Mouse (Mus musculus) telencephalon, adult 2 months (tissue): ENCODE measurements around the gene 9230110F15Rik.
"Not testable (repeated sequence)": the region's sequence is repeated elsewhere in the genome, so short reads cannot be mapped to it uniquely, and the experiment has no call there.

Experiments used
- DNase-seq: peaks from one replicate; pipeline ENCODE4 v3.0.0-alpha.2; 2011; ENCODE audit warnings: low read depth, low spot score

9230110F15Rik gene

DNA sequence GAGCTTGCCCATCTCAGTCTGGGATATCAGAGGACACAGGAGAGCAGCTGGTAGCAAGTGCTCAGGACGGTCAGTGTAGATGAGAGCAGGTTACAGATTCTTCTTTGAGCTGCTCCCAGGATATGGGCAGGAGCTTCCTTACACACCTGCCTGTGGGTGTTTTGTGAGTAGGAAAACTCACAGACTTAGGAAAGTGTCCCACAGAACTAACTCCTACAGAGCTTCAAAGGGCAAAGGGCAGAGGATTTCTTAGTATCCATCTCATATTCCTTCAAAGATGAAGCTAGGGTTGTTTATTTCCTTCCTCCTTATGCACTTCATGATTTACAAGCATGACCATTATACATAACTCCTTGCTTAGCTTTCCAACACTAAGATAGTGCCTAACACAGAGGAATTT lies at the start of gene 9230110F15Rik:
TSS of gene 9230110F15Rik (minus strand) at position 101 of the 400 bp plus-strand sequence.
- DNase-seq, result no peak

DNA sequence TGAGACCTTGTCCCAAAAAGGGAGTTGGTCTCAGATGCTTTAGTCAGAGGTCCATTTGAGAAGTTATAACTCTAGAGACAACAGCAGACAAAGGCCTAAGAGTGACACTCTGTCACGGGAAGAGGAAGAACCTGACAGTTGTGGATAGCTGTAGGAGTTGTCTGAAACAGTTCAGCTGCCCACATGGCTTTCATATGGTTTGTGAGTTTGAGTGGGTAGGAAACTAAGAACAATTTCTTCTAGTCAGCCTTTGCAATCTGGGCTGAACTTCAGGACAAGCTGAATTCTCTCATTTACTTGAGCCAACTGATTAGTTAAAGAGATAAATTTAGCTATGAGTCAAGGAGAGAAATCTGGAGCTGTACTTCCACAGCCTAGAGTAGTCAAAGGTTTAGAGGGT lies 49.2 kb upstream of the 9230110F15Rik start:
- DNase-seq, result peak; percentile 17

DNA sequence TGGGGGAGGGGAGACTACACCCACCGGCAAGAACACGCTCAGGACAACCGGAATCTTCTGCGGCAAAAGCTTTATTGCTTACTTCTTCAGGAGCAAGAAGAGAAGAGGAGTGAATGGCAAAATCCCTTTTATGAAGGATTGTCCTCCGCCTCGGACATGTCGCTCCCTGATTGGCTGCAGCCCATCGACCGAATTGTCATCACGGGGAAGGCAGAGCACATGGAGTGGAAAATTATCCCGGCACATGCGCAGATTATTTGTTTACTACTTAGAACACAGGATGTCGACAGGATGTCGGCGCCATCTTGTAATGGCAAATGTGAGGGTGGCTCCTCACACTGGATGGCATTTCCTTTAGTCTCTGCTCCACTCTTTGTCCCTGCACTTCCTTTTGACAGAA lies 26.1 kb downstream of the 9230110F15Rik start:
- DNase-seq, result not testable (repeated sequence)

DNA sequence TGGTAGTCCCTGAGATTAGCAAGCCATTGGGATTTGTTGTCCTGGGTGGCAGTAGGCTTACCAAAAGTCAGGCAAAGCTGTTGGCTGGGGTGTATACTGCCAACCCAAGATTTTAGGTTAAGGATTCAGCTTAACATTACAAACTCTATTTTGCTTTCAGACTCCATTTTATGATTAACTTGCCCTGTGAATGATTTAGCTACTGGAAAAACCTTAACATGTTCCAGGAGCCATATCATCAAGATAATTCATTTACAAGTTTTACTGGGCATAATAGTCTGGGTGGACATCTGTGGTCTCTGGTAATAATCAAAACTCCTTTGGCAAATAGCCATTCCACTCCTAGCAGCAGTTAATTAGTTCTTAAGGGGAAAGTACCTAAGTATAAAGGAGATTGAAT lies 45.8 kb downstream of the 9230110F15Rik start:
- DNase-seq, result no peak

DNA sequence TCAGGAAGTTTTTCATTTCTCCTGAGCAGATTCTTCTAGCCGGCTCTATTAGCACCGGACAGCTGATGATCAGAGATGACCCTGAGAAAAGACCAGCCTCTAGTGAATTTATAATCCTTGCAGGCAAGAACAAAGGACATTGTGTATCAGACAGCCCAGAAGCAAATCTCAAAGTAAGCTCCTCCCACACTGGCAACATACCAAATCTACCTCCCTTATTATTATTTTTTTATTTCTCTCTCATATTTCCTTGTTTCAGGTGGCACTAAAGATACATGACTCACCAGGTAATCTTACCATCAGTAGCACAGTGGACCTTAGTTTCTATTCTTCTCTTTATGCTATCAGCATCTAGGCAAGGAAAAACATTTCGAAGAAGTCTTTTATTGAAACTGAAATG lies 53.9 kb downstream of the 9230110F15Rik start, which contains the start of the genes Gm27235 and D730048I06Rik:
TSS of gene Gm27235 (minus strand) at position 101 of the 400 bp plus-strand sequence.
TSS of gene D730048I06Rik (minus strand) at position 112 of the 400 bp plus-strand sequence.
- no peak for DNase-seq
